Mouse (Mus musculus): Measurements from ENCODE around the gene Clcn1. TPM values are rescaled to one million over a fixed set of nuclear protein-coding genes. Genes with fewer than 3 reads are reported as not detected.

The Clcn1 gene
- polyA plus RNA-seq, 1 experiment: 0.90 TPM

GRCm38 (mm10) chr6:42339189-42339588 lies 52.7 kb downstream of the Clcn1 start:
- no peaks in the 10 kb centered on the region for H3K27me3 ChIP-seq (ENCODE audit: control insufficient read depth, insufficient read depth, insufficient read length)
- H3K4me2 ChIP-seq (ENCODE audit: low read depth): no peak overlapping the region
- H3ac ChIP-seq (ENCODE audit: control insufficient read depth, insufficient read length): no peak overlapping the region
- H3K79me2 ChIP-seq (ENCODE audit: control insufficient read depth, insufficient read depth): no peaks in the 10 kb centered on the region
- H3K4me3 ChIP-seq: no peak overlapping the region
- TF ChIP-seq CEBPB (IDR thresholded peaks at IDR 0.05; ENCODE audit: insufficient read depth, poor library complexity, severe bottlenecking) (no peak), USF1 (IDR thresholded peaks at IDR 0.05; ENCODE audit: low read depth) (no peak), REST (IDR thresholded peaks at IDR 0.05; ENCODE audit: insufficient read depth, insufficient read length) (no peak), SRF (IDR thresholded peaks at IDR 0.05; ENCODE audit: control insufficient read depth, insufficient read length, low read depth) (no peak), POLR2A (IDR thresholded peaks at IDR 0.05; ENCODE audit: insufficient read length, low read depth) (no peak), POLR2AphosphoS2 (IDR thresholded peaks at IDR 0.05; ENCODE audit: insufficient read length, low read depth) (no peak)
- no peaks in the 10 kb centered on the region for H3K36me3 ChIP-seq (ENCODE audit: control insufficient read depth, insufficient read depth)

- Histone ChIP-seq H3K4me2 (ENCODE audit: low read depth) (no peak overlapping the region), H3K4me3 (no peak overlapping the region), H3ac (ENCODE audit: control insufficient read depth, insufficient read length) (no peak overlapping the region), H3K36me3 (ENCODE audit: control insufficient read depth, insufficient read depth) (no peaks in the 10 kb centered on the region), H3K27me3 (ENCODE audit: control insufficient read depth, insufficient read depth, insufficient read length) (no peaks in the 10 kb centered on the region), H3K79me2 (ENCODE audit: control insufficient read depth, insufficient read depth) (no peaks in the 10 kb centered on the region)
- no peak for TF ChIP-seq TCF12 (IDR thresholded peaks at IDR 0.05; ENCODE audit: insufficient read depth, poor library complexity, severe bottlenecking)
- TF ChIP-seq USF1 (IDR thresholded peaks at IDR 0.05; ENCODE audit: low read depth): peak; percentile 24
Observed at GRCm38 (mm10) chr6:42339981-42340380, 53.5 kb downstream of the Clcn1 start.

GRCm38 (mm10) chr6:42342171-42342570 lies 55.7 kb downstream of the Clcn1 start:
- no peak for TF ChIP-seq TCF12 (IDR thresholded peaks at IDR 0.05; ENCODE audit: insufficient read depth, poor library complexity, severe bottlenecking)
- H3K4me3 ChIP-seq: no peak overlapping the region
- H3K4me2 ChIP-seq (ENCODE audit: low read depth): no peak overlapping the region
- no peaks in the 10 kb centered on the region for H3K27me3 ChIP-seq (ENCODE audit: control insufficient read depth, insufficient read depth, insufficient read length)
- H3K79me2 ChIP-seq (ENCODE audit: control insufficient read depth, insufficient read depth): no peaks in the 10 kb centered on the region
- H3ac ChIP-seq (ENCODE audit: control insufficient read depth, insufficient read length): no peak overlapping the region
- no peaks in the 10 kb centered on the region for H3K36me3 ChIP-seq (ENCODE audit: control insufficient read depth, insufficient read depth)

- no peaks in the 10 kb centered on the region for H3K79me2 ChIP-seq (ENCODE audit: control insufficient read depth, insufficient read depth)
- no peaks in the 10 kb centered on the region for H3K36me3 ChIP-seq (ENCODE audit: control insufficient read depth, insufficient read depth)
- H3ac ChIP-seq (ENCODE audit: control insufficient read depth, insufficient read length): no peak overlapping the region
- no peak overlapping the region for H3K4me3 ChIP-seq
- TF ChIP-seq MAX (IDR thresholded peaks at IDR 0.05; ENCODE audit: low read depth): no peak
- no peak for TF ChIP-seq CEBPB (IDR thresholded peaks at IDR 0.05; ENCODE audit: insufficient read depth, poor library complexity, severe bottlenecking)
- no peak for TF ChIP-seq USF1 (IDR thresholded peaks at IDR 0.05; ENCODE audit: low read depth)
- no peak for TF ChIP-seq TCF3 (IDR thresholded peaks at IDR 0.05; ENCODE audit: insufficient read length, low read depth)
- TF ChIP-seq E2F4 (IDR thresholded peaks at IDR 0.05; ENCODE audit: insufficient read depth): no peak
- TF ChIP-seq TCF12 (IDR thresholded peaks at IDR 0.05; ENCODE audit: insufficient read depth, poor library complexity, severe bottlenecking): no peak
- TF ChIP-seq REST (IDR thresholded peaks at IDR 0.05; ENCODE audit: insufficient read depth, insufficient read length): no peak
- no peak for TF ChIP-seq POLR2AphosphoS2 (IDR thresholded peaks at IDR 0.05; ENCODE audit: insufficient read length, low read depth)
- no peaks in the 10 kb centered on the region for H3K27me3 ChIP-seq (ENCODE audit: control insufficient read depth, insufficient read depth, insufficient read length)
- H3K4me2 ChIP-seq (ENCODE audit: low read depth): no peak overlapping the region
Observed at GRCm38 (mm10) chr6:42343361-42344120, 57.1 kb downstream of the Clcn1 start.

GRCm38 (mm10) chr6:42344255-42344654 lies 57.8 kb downstream of the Clcn1 start:
- no peak overlapping the region for H3ac ChIP-seq (ENCODE audit: control insufficient read depth, insufficient read length)
- H3K4me2 ChIP-seq (ENCODE audit: low read depth): no peak overlapping the region
- H3K27me3 ChIP-seq (ENCODE audit: control insufficient read depth, insufficient read depth, insufficient read length): no peaks in the 10 kb centered on the region
- TF ChIP-seq REST (IDR thresholded peaks at IDR 0.05; ENCODE audit: insufficient read depth, insufficient read length) (no peak), SRF (IDR thresholded peaks at IDR 0.05; ENCODE audit: control insufficient read depth, insufficient read length, low read depth) (no peak), MYOG (IDR thresholded peaks at IDR 0.05; ENCODE audit: control insufficient read depth in 1 of 3, insufficient read depth in 1 of 3, insufficient read length in 2 of 3, low read depth in 2 of 3) (no peak), MYOD1 (IDR thresholded peaks at IDR 0.05; ENCODE audit: control insufficient read depth in 1 of 3, insufficient read length in 2 of 3, low read depth in 2 of 3) (no peak), E2F4 (IDR thresholded peaks at IDR 0.05; ENCODE audit: insufficient read depth) (no peak), TCF12 (IDR thresholded peaks at IDR 0.05; ENCODE audit: insufficient read depth, poor library complexity, severe bottlenecking) (no peak), TCF3 (IDR thresholded peaks at IDR 0.05; ENCODE audit: insufficient read length, low read depth) (no peak), POLR2AphosphoS2 (IDR thresholded peaks at IDR 0.05; ENCODE audit: insufficient read length, low read depth) (no peak), POLR2A (IDR thresholded peaks at IDR 0.05; ENCODE audit: insufficient read length, low read depth) (no peak)
- H3K36me3 ChIP-seq (ENCODE audit: control insufficient read depth, insufficient read depth): no peaks in the 10 kb centered on the region
- no peaks in the 10 kb centered on the region for H3K79me2 ChIP-seq (ENCODE audit: control insufficient read depth, insufficient read depth)
- no peak overlapping the region for H3K4me3 ChIP-seq
